Mouse (Mus musculus): ENCODE results near the gene Myadml2. TPM values are rescaled to one million over a fixed set of nuclear protein-coding genes. Genes with fewer than 3 reads are reported as not detected.

Gene Myadml2
- polyA plus RNA-seq, 1 experiment from 2014 or later: 0.28 TPM

- Histone ChIP-seq H3K4me1 (replicated peaks; ENCODE audit: insufficient read depth, low read length) (peaks cover 10% of the 10 kb centered on the region), H3K9ac (ENCODE audit: low read depth, low read length) (peak within 1 kb of the TSS; percentile 55), H3K27me3 (ENCODE audit: insufficient read depth, low read length) (no peaks in the 10 kb centered on the region), H3K36me3 (ENCODE audit: insufficient read depth, low read length) (no peaks in the 10 kb centered on the region), H3K9me3 (replicated peaks; ENCODE audit: low read length) (no peaks in the 10 kb centered on the region), H3K4me3 (replicated peaks; ENCODE audit: low read depth, low read length) (peak within 1 kb of the TSS; percentile 40), H3K4me2 (ENCODE audit: low read length) (peak within 1 kb of the TSS; percentile 74), H3K27ac (no peak within 1 kb of the TSS)
- no peak for TF ChIP-seq CTCF (IDR thresholded peaks at IDR 0.05; ENCODE audit: low read depth)
- under 1% methylated on average over 15 of the region's 15 CpGs for WGBS
- DNase-seq (ENCODE audit: low spot score) (peak; percentile 96), ATAC-seq (replicated peaks; ENCODE audit: low FRiP score, low read depth) (peak; percentile 96)
Measured at GRCm38 (mm10) chr11:120643601-120643987, 4.4 kb downstream of the Myadml2 start, which contains the start of gene Pycr1. TSS of gene Pycr1 (minus strand) at chr11:120643769.

- peak overlapping the region; percentile 40 for H3K4me3 ChIP-seq (replicated peaks; ENCODE audit: low read depth, low read length)
- WGBS: under 1% methylated on average over 18 of the region's 18 CpGs
- H3K27me3 ChIP-seq (ENCODE audit: insufficient read depth, low read length): no peaks in the 10 kb centered on the region
- no peak for TF ChIP-seq CTCF (IDR thresholded peaks at IDR 0.05; ENCODE audit: low read depth)
- H3K36me3 ChIP-seq (ENCODE audit: insufficient read depth, low read length): no peaks in the 10 kb centered on the region
- peaks cover 9% of the 10 kb centered on the region for H3K4me1 ChIP-seq (replicated peaks; ENCODE audit: insufficient read depth, low read length)
- no peaks in the 10 kb centered on the region for H3K9me3 ChIP-seq (replicated peaks; ENCODE audit: low read length)
- no peak overlapping the region for H3K27ac ChIP-seq
- H3K4me2 ChIP-seq (ENCODE audit: low read length): peak overlapping the region; percentile 74
- ATAC-seq (replicated peaks; ENCODE audit: low FRiP score, low read depth) (peak; percentile 4; the same call in 1 of the 2 replicates), DNase-seq (ENCODE audit: low spot score) (no peak)
- H3K9ac ChIP-seq (ENCODE audit: low read depth, low read length): peak overlapping the region; percentile 55
Measured at GRCm38 (mm10) chr11:120642939-120643600, 4.9 kb downstream of the Myadml2 start.

GRCm38 (mm10) chr11:120641869-120642268, 6.1 kb downstream of the Myadml2 start:
- no peaks in the 10 kb centered on the region for H3K9me3 ChIP-seq (replicated peaks; ENCODE audit: low read length)
- no peak for TF ChIP-seq CTCF (IDR thresholded peaks at IDR 0.05; ENCODE audit: low read depth)
- no peaks in the 10 kb centered on the region for H3K27me3 ChIP-seq (ENCODE audit: insufficient read depth, low read length)
- 0 out of 2 replicates have a peak, but pooled peaks cover 5% of the 10 kb centered on the region for H3K4me1 ChIP-seq (replicated peaks; ENCODE audit: insufficient read depth, low read length)
- no peak overlapping the region for H3K4me2 ChIP-seq (ENCODE audit: low read length)
- H3K36me3 ChIP-seq (ENCODE audit: insufficient read depth, low read length): no peaks in the 10 kb centered on the region
- no peak for DNase-seq (ENCODE audit: low spot score)
- ATAC-seq (replicated peaks; ENCODE audit: low FRiP score, low read depth): no peak
- H3K9ac ChIP-seq (ENCODE audit: low read depth, low read length): no peak overlapping the region
- no peak overlapping the region for H3K4me3 ChIP-seq (replicated peaks; ENCODE audit: low read depth, low read length)
- whole genome bisulfite sequencing: 80% methylated on average over 8 of the region's 8 CpGs
- H3K27ac ChIP-seq: no peak overlapping the region

GRCm38 (mm10) chr11:120641255-120641654, 6.7 kb downstream of the Myadml2 start:
- DNase-seq (ENCODE audit: low spot score): no peak
- H3K27ac ChIP-seq: no peak overlapping the region
- ATAC-seq (replicated peaks; ENCODE audit: low FRiP score, low read depth): no peak
- H3K4me1 ChIP-seq (replicated peaks; ENCODE audit: insufficient read depth, low read length): 0 out of 2 replicates have a peak, but pooled peaks cover 5% of the 10 kb centered on the region
- no peaks in the 10 kb centered on the region for H3K27me3 ChIP-seq (ENCODE audit: insufficient read depth, low read length)
- TF ChIP-seq CTCF (IDR thresholded peaks at IDR 0.05; ENCODE audit: low read depth): no peak
- no peak overlapping the region for H3K4me3 ChIP-seq (replicated peaks; ENCODE audit: low read depth, low read length)
- H3K4me2 ChIP-seq (ENCODE audit: low read length): no peak overlapping the region
- no peaks in the 10 kb centered on the region for H3K9me3 ChIP-seq (replicated peaks; ENCODE audit: low read length)
- WGBS: 54% methylated on average over 9 of the region's 9 CpGs
- no peak overlapping the region for H3K9ac ChIP-seq (ENCODE audit: low read depth, low read length)
- H3K36me3 ChIP-seq (ENCODE audit: insufficient read depth, low read length): no peaks in the 10 kb centered on the region

- H3K36me3 ChIP-seq (ENCODE audit: insufficient read depth, low read length): no peaks in the 10 kb centered on the region
- no peak overlapping the region for H3K27ac ChIP-seq
- H3K4me3 ChIP-seq (replicated peaks; ENCODE audit: low read depth, low read length): no peak overlapping the region
- H3K4me1 ChIP-seq (replicated peaks; ENCODE audit: insufficient read depth, low read length): peaks cover 16% of the 10 kb centered on the region
- H3K9me3 ChIP-seq (replicated peaks; ENCODE audit: low read length): no peaks in the 10 kb centered on the region
- no peak for TF ChIP-seq CTCF (IDR thresholded peaks at IDR 0.05; ENCODE audit: low read depth)
- DNase-seq (ENCODE audit: low spot score) (no peak), ATAC-seq (replicated peaks; ENCODE audit: low FRiP score, low read depth) (no peak)
- H3K27me3 ChIP-seq (ENCODE audit: insufficient read depth, low read length): no peaks in the 10 kb centered on the region
- H3K9ac ChIP-seq (ENCODE audit: low read depth, low read length): no peak overlapping the region
- H3K4me2 ChIP-seq (ENCODE audit: low read length): no peak overlapping the region
- WGBS: 82% methylated on average over 5 of the region's 5 CpGs
Measured at GRCm38 (mm10) chr11:120634810-120635209, 13.1 kb downstream of the Myadml2 start.

- ATAC-seq (replicated peaks; ENCODE audit: low FRiP score, low read depth) (peak; percentile 81), DNase-seq (ENCODE audit: low spot score) (peak; percentile 98)
- Histone ChIP-seq H3K36me3 (ENCODE audit: insufficient read depth, low read length) (peaks cover 5% of the 10 kb centered on the region; the same call in 1 of the 2 replicates), H3K4me2 (ENCODE audit: low read length) (peak within 1 kb of the TSS; percentile 96), H3K4me3 (replicated peaks; ENCODE audit: low read depth, low read length) (peak within 1 kb of the TSS; percentile 99), H3K9ac (ENCODE audit: low read depth, low read length) (peak within 1 kb of the TSS; percentile 86), H3K4me1 (replicated peaks; ENCODE audit: insufficient read depth, low read length) (peaks cover 20% of the 10 kb centered on the region), H3K27me3 (ENCODE audit: insufficient read depth, low read length) (no peaks in the 10 kb centered on the region), H3K9me3 (replicated peaks; ENCODE audit: low read length) (no peaks in the 10 kb centered on the region), H3K27ac (peak within 1 kb of the TSS; percentile 95)
- TF ChIP-seq CTCF (IDR thresholded peaks at IDR 0.05; ENCODE audit: low read depth): no peak
- WGBS: 14% methylated on average over 58 of the region's 58 CpGs
Measured at GRCm38 (mm10) chr11:120633520-120634343, 14.2 kb downstream of the Myadml2 start, which contains the start of gene Mafg. TSS of gene Mafg (minus strand) at chr11:120633600.
